Mouse (Mus musculus) layer of hippocampus, postnatal 10 days (tissue): ENCODE measurements at regions not wholly inside any gene's neighbourhood (a gene's known extent, or its start where the extent isn't known, plus 50 kb on each side); places are given as distances from the start of the nearest gene placed in this dataset.

Experiments
- DNase-seq, 2 experiments: peaks; one replicate each; pipeline ENCODE4 v3.0.0; 2021; ENCODE audit warnings: low spot score in 2 of 2

GRCm38 (mm10) chr2:92750672-92751071, 151.2 kb downstream of the Chst1 start:
- no peak for DNase-seq

DNA sequence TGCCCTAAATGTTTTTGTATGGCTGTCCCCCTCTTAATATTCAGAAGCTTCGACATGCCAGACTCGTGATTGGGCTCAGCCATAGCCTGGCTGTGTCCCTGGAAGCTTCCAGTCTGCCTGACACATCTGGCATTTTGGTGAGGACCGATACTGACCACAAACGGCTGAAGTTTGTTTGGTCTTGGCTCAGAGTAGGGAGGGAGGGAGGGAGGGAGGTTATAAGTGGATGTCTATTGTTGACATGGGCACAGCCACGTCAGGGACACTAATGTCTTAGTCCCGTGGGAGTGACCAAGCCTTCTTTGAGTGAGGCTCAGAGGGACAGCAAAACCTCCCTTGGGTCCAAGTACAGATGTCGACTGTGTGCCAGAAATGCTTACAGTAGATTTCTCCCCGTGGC, 151.7 kb downstream of the Chst1 start:
- DNase-seq, result no peak

GRCm38 (mm10) chr2:92752156-92752555, 152.6 kb downstream of the Chst1 start:
- DNase-seq, result no peak

DNA sequence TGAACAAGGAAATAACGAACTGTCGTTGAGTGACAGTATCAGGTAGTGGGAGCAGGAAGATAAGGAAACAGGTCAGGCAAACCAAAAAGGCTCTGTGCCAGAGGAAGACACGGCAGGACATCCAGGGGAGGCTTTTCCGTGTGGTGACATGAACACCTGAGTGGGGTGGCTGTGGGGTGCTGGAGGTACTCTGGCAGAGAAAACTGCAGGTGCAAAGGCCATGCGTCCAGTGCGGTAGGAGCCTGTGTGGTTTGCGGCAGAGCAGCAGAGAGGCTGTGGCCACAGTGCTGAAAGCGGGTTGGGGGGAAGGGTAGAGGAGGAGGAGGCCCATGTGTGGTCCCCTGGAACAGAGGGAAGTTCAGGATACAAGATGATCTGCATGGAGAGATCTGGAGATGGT, 153.3 kb downstream of the Chst1 start:
- no peak for DNase-seq

DNA sequence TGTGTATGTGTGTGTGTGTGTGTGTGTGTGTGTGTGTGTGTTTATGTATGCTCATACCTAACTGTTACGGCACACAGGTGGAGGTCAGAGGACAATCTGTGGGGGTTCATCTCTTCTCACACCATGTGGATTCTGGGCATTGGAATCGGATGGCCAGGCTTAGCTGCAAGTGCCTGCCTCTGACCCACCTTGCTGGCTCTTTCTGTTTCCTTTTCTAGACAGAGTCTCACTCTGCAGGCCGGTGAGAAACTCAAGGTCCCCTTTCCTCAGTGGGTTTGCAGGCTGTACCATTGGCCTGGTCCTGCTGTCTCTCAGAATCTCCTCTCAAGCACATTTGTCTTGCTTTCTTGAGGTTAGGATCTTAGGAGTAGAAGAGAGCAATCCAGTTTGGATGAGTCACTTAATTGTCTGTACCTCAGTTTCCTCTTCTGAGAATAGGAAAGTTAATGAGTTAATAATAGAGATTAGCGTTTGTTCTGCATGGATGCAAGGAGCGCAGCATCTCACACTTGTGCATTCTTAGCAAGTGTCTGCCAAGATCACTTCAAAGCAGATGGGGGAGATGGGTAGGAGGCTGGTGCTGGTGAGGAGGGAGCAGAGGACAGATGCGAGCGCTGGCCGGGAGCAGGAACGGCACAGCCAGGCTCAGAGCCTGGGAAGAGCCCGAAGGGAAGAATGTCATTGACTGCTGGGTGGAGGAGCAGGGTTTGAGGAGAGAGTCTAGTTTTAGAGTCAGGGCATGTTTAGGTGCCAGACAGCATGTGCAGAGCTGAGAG, 155.2 kb downstream of the Chst1 start:
- DNase-seq, result no peak

GRCm38 (mm10) chr2:92756491-92756890, 157.0 kb downstream of the Chst1 start:
- no peak for DNase-seq

GRCm38 (mm10) chr2:92758775-92759174, 156.1 kb upstream of the Syt13 start:
- DNase-seq, result no peak

GRCm38 (mm10) chr2:92763881-92764635, 150.8 kb upstream of the Syt13 start:
- no peak for DNase-seq

GRCm38 (mm10) chr2:92767476-92768005, 147.4 kb upstream of the Syt13 start:
- no peak for DNase-seq

GRCm38 (mm10) chr2:92768088-92768487, 146.8 kb upstream of the Syt13 start:
- peak; percentile 54 to 64 for DNase-seq

DNA sequence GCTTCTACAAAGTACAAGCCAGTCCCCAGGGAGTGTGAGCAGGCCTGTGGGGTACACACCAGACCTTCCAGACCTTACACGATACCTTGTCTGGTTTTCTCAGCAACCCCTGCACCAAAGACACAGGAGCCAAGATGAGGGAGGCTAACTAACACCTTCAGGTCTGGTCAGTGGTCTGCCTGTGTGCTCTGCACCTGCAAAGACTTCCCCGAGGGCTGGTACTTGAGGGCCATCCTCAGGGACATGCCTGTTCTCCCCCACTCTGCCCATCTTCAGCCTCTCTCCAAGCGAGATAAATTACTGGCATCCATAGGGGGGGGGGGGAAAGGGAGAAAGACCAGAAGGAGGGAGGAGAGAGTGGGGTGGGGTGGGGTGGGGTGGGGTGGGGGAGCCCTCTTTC, 145.8 kb upstream of the Syt13 start:
- no peak for DNase-seq

GRCm38 (mm10) chr2:92770098-92770497, 144.8 kb upstream of the Syt13 start:
- DNase-seq, result no peak

GRCm38 (mm10) chr2:92772623-92773022, 142.3 kb upstream of the Syt13 start:
- DNase-seq, result peak; percentile 49 to 51

- no peak for DNase-seq
Measured at GRCm38 (mm10) chr2:92776497-92776896, 138.4 kb upstream of the Syt13 start.

GRCm38 (mm10) chr2:92779101-92779500, 135.8 kb upstream of the Syt13 start:
- no peak for DNase-seq

DNA sequence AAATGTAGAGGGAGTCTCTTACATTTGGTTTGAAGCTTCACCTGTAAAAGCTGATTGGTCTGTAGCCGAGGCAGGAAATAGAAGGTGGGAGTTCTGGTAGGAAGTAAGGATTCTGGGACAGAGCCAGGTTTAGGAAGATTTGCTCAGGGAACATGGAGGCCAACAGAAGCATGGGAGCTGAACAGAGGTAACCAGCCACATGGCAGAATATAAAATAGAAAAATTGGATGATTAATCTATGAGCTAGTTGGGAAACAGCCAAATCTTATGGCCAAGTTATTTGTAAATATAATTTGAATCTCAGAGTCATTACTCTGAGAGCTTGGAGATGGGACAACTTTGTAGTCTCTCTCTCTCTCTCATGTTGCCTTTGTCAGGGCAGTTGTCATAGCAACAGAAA, 134.9 kb upstream of the Syt13 start:
- no peak for DNase-seq

DNA sequence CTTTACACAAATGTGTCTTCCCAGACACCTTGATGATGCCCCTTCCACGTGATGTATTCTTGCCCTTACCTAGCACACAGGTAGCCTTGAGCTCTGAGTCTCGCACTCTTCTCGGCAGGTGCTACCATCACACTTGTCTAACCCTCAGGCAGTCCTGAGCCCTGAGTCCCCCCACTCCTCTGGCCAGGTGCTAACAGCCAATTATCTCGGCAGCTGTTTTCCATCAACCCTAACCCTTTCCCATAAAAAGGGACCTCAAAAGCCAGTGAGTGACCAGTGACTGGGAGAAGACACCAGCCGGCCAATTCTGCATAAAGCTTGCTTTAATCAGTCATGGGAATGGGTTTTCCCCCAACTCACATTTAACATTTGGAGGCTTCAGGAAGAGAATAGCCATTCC, 133.4 kb upstream of the Syt13 start:
- DNase-seq, result no peak

GRCm38 (mm10) chr2:92782621-92783020, 132.3 kb upstream of the Syt13 start:
- no peak for DNase-seq

GRCm38 (mm10) chr2:92784916-92785315, 130.0 kb upstream of the Syt13 start:
- DNase-seq, result no peak

GRCm38 (mm10) chr2:92787925-92788410, 126.9 kb upstream of the Syt13 start:
- DNase-seq, result no peak

GRCm38 (mm10) chr2:92788875-92789274, 126.0 kb upstream of the Syt13 start:
- no peak for DNase-seq

- DNase-seq, result no peak
Measured at GRCm38 (mm10) chr2:92790374-92790773, 124.5 kb upstream of the Syt13 start.
